Mouse (Mus musculus): ENCODE data around the gene Mettl27.

The Mettl27 gene

DNA sequence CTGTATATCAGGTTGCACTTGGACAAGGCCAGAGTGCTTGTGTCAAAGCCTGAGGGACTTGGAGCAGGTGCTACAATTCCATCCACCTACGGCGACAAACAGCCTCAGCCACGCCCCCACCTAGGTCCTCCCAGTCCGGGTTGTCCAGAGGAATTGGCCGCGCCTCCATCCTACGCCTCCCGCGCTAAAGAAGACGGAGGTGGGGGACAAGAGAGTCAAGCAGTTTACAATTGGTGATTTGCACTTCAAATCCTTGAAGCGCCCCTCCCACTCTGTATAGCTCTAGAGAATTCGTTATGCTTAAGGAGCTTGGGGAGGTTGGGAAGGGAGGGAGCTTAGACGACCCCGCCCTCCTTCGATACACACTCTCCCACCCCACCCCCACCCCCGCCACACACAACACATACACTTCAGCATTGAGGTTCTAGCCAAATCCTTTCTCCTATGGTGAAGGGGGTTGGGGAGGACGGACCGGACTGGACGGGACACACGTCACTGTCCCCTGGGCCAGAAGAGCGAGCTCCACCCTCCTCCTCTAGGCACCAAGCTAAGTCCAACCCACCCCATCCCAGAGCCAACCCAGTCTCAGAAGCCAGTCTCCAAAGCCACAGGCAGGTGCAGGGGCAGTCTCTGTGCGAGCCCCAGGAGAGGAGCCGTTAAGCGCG, 53.6 kb downstream of the Mettl27 start, which contains the start of gene Cldn3:
Gene Cldn3 (plus strand): TSS at position 582 of the 665 bp plus-strand sequence.
- DNase-seq (ENCODE audit: low read depth, low spot score), result no peak

DNA sequence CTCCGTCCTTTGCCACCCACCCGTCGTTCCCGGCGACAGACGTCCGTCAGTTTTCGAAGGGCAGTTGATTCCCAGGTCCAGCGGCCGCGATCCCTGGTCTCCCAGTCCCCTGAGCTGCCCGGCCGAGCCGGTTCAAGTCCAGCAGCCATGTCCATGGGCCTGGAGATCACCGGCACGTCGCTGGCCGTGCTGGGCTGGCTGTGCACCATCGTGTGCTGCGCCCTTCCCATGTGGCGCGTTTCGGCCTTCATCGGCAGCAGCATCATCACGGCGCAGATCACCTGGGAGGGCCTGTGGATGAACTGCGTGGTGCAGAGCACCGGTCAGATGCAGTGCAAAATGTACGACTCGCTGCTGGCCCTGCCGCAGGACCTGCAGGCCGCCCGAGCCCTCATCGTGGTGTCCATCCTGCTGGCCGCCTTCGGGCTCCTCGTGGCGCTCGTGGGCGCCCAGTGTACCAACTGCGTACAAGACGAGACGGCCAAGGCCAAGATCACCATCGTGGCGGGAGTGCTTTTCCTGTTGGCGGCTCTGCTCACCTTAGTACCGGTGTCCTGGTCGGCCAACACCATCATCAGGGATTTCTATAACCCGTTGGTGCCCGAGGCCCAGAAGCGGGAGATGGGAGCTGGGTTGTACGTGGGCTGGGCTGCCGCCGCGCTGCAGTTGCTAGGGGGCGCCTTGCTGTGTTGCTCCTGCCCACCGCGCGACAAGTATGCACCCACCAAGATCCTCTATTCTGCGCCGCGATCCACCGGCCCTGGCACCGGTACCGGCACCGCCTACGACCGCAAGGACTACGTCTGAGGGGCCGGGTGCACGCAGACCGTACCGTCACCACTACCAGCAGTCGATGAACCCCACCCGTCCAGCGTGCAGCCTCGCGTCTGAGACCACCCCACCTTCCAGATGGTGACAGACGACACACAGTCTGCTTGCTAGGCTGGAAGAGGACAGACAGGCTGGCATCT, 54.4 kb downstream of the Mettl27 start:
- no peak for DNase-seq (ENCODE audit: low read depth, low spot score)

DNA sequence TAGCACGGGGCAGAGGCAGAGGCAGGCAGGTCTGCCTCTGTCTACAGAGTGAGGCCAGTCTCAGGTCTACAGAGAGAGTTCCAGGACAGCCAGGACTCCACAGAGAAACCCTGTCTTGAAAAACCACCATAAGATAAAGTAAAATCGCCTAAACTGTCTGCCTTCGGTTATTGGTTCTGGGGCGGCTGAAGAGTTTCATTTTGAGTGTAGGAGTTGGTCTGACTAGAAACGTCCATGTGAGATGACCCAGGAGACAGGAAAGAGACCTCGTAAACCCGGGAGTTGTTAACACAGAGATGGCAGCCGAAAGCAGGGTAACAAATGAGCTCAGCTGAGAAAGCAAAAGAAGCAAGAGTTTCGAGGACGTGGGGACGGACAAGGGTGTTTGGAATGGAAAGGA, 57.0 kb downstream of the Mettl27 start:
- no peak for DNase-seq (ENCODE audit: low read depth, low spot score)

DNA sequence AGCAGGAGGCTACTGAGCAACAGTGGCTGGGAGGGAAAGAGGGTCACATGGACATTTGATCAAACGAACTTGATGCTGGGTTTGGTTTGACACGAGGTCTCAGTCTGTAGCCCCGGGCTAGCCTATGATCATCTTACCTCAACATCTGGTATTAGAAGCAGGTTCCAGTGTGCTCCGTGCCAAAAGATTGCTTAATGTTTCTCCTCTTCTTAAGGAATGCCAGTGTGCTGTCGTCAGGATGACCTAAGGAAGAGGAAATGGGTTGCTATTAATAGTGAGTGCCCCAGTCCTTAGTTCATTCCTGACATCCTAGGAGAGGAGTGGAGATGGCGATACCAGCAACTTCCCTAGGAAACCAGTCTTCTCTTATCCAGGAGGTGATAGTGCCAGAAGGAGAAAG, 57.6 kb downstream of the Mettl27 start:
- peak; percentile 94 for DNase-seq (ENCODE audit: low read depth, low spot score)
